Mouse (Mus musculus) frontal cortex, adult 2 months (tissue): Measurements from ENCODE around the gene Hcrtr2. TPM values are rescaled to one million over a fixed set of nuclear protein-coding genes. Genes with fewer than 3 reads are reported as not detected.

Experiments
- DNase-seq, 2 experiments: peaks; one replicate each; pipeline ENCODE4 v3.0.0; 2022; ENCODE audit warnings: low spot score in 1 of 2; ENCODE audit errors: extremely low spot score in 1 of 2
- polyA plus RNA-seq: library from polyadenylated mRNA; depleted of rRNA; stranded (reverse); fragments of >200 nt; gene quantifications from 2 replicates; pipeline ENCODE4 v1.2.3, GENCODE M21; 2012; rRNA removed

Gene Hcrtr2
- 0.42 and 0.84 TPM in 2 replicates for polyA plus RNA-seq

DNA sequence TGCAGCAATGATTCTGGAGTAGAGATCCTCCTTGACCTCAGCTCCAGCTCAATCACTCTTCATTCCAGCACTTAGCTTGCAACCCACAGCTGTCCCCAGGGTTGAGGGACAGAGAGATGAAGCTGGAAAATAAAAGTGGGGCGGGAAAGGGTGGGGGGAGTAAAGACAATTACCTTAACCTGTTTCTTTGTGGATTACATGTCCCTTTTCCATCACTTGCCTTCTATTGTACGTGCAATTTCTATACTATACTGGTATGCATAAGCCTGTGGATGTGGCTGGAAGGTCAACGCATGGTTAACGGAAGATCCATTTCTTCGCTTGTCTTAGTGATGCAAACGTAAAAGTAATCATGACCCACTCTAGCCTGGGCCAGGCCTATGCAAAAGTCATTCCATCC, at the start of gene Hcrtr2:
Gene Hcrtr2, minus strand, starts transcription at position 101 of the 400 bp plus-strand sequence.
- no peak for DNase-seq

DNA sequence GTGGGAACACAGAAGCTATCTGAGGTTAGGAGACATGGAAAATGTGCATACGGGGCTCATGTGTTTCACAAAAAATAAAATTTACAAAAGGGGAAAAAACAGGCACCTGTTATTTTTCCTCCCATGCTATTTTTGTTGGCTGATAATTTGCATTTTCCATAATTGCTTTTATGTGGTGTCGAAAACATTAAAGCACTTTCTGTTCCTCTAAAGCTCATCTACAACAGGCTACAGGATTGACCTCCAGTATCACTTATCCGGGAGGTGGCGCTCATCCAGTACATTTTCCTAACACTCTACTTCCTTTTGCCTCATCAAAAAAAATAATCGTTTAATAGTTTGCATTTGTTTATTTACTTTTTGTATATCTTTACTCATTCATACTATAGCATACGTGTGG, 41.2 kb upstream of the Hcrtr2 start:
- DNase-seq, result no peak

DNA sequence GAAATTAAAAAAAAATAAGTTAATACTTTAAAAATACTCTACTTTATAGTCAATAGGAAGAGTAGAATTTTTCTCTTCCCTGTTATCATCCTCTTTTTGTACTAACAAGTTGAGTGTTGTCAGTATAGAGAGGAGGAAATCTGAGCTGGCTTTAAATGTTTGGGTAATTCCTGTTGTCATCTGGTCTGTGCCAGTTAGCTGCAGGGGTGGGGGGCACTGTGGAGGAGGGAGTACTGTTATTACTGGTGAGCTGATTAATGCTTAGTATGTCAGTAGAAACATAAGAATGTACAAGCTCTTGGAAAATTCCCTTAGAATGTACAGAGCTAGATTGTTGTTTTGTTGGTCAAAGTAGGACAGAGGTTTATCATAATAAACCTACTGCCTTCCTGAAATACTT, 36.7 kb upstream of the Hcrtr2 start:
- no peak for DNase-seq

DNA sequence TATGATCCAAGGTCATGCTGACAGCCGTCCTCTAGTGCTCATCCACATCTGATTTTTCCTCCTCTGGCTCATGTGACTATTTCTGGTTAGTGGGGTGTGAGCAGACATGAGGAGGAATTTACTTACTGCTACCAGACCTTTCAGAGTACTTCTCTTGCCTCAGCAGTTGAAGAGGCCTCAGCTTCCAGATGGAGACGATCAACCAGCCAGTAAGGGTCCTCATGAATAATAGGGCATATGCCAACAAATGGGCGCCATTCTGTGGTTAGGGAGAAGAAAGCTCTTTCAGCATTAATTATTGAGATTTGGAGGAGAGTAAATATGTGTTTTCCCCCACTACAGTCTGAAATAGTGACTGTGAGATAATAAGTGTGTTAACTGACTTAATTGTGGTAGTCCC, 28.7 kb upstream of the Hcrtr2 start:
- DNase-seq, result no peak

DNA sequence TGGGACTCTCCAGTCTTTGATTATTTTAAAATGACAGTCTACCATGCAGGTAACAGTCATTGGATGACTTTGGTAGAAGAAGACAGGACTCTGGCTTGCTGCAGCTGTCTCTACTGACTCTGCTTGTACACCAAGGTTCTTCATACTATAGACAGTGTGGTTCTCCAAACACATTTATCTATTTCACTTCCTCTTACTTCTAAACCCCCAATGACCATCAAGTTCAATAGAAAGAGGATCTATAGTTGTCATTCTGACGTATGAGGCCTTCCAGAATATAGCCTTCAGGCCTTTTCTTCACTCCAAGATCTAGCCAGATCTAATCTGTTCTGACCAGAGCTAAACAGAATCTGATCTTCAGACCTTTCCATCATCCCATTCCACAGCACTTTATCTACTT, 23.6 kb upstream of the Hcrtr2 start:
- DNase-seq, result no peak

DNA sequence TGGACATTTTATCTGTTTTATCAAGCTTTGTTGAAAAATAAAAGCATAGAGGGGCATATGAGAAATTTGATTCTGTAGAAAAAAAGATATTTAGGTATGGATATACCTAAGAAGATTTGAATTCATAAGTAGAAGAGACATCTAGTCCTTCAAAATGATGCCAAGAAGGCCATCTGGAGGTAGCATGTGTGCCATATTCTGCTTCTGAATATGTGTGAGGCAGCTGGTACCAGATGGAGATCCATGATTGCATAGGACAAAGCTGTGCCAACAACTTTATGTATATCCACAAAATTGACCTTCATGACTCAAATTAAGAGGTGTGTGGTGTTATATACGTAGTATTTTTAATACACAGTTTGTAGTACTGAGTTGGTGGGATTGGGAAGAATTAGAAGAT, 7.4 kb upstream of the Hcrtr2 start:
- DNase-seq, result peak; percentile 34 to 62

DNA sequence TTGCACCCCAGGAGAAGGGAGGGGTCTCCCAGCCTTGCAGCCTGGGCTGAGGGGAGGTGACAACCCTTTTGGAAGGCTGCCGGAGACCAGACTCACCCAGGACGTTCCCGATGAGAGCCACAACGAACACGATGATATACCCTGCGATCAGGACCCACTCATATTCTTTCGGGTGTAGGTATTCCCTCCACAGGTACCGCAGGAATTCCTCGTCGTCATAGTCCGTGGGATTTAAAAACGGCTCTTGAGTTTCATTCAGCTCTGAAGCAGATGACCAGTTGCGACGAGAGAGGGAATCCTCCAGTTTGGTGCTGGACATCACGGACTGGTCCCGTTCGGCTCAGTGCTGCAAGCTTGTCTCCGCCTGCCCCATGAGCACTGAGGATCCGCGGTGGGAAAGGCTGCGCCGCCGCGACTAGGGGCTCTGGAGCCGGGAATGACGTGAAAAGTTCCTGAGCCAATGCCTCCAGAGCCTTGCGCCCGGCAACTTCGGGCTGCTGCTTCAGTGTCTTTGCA, 412 bp downstream of the Hcrtr2 start:
- DNase-seq, result peak in 1 of 2 experiments; percentile 45

DNA sequence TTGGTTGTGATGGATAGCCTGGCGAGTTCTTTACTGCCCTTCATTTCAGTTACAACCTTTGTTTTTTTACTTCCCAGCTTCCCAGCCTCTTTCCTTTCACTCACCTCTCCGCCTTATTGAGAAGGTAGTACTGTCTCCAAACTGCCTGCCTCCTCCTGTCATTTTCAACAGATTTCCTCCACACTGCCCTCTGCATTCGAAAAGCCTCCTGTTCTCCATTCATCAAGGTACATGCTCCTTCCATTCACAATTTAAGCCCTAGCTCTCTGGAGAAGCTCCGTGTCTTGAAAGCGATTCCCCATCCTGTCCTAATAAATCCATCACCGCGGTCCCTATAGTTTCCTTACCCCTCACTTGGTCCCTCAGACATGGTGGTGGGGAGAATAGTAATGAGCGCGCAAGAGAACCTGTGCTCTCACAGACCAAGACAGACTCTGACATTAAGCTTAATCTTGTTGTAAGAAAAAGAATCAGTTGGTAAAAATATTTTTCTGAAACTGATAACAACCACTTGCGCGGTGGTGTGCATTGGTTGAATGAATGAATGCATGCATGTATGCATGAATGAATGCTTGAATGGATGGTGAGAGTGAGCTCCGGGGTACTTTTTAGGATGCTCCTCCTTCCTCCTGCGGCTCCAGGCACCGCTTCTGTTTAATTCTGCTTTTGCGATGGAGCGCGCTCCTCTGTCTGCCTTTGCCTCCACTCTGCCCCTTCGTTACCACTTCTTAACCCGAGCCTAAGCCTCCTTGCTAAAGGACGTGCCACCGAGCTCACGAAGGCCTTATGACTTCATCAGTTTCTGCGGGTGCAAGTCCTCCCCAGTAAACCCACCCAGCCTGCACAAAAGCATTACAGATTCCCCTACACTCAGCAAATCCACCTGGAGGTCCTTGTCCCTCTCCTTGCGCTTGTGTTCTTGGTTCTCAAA, 1.3 kb downstream of the Hcrtr2 start:
- no peak for DNase-seq

DNA sequence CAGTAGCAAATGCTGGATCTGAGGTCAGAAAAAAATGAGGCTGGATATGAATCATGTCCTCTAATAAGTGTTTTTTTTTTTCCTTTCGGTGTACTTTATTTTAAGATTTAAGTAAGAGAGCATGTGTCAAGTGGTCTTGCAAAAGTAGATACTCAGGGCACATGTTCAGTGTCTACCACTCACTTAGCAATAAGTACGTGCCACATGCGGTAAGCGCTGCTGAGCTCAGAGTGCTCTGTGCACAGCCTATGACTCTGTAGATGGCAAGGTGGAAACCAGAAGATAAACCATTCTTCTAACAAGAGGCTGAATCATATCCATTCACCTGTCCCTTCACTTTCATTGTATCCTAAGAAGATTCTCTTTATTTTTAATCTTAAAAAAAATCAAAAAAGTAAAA, 2.1 kb downstream of the Hcrtr2 start:
- DNase-seq, result no peak

DNA sequence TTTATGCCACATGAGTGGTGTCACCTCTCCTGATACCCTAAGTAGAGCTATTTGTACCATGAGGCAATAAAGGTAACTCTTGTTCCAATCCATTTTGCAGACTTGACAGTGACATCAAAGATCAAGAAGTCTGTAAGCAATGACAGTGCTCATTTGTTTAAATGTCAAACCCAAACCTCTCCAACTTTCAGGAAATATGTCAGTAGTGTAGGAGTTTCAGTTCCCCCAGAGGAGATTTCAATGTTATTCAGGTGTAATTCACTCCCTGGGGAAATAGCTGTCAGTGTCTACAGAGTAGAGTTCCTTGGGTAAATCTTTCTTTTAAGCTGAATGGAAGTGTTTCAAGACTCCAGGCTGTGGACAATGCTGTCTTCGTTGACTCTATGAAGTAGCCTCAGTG, 2.9 kb downstream of the Hcrtr2 start:
- DNase-seq, result no peak

DNA sequence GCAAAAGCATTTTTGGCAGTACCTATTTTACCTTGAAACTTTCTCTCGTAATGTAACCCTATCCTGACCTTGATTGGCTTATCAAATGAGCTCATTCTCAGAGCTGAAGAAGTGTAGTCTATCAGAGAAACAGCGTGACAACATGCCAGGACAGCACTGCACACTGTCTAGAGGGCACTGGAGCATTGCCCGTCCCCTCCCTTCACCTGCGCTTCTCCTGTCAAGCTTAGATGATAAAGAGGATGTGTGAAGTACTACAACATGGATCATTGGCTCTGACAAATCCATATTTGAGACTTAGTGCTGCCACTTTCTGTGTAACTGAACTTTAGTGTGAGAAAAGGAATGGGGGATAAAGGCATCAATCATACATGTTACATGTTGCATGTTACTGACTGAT, 5.4 kb downstream of the Hcrtr2 start:
- DNase-seq, result no peak

DNA sequence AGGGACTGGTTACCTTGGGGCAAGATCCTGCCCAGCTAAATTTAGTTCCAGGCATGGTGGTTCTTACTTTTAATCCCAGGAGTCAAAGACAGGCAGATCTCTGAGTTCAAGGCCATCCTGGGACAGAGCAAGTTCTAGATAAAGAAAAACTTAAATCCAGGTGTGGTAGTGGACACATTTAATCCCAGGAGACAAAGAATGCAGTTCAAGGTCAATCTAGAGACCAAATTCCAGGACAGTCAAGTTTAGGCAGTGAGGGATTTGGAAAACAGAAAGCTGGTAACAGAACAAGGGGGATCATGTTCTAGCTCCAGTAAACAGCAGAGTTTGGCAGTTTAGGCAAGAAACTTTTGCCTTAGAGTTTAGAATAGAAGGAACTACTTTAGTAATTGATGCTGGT, 8.6 kb downstream of the Hcrtr2 start:
- DNase-seq, result no peak

DNA sequence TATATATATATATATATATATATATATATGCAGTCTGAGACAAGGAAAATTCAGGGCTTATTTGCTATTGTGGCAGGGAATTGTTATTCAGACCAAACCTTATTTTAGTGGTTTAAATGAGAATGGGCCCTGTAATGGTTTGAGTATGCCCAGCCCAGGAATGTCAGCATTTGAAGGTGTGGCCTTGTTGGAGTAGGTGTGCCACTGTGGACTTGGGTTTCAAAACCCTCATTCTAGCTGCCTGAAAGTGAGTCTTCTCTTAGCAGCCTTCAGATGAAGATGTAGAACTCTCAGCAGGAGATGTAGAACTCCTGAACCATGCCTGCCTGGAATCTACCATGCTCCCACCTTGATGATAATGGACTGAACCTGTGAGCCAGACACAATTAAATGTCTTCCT, 9.7 kb downstream of the Hcrtr2 start:
- no peak for DNase-seq

DNA sequence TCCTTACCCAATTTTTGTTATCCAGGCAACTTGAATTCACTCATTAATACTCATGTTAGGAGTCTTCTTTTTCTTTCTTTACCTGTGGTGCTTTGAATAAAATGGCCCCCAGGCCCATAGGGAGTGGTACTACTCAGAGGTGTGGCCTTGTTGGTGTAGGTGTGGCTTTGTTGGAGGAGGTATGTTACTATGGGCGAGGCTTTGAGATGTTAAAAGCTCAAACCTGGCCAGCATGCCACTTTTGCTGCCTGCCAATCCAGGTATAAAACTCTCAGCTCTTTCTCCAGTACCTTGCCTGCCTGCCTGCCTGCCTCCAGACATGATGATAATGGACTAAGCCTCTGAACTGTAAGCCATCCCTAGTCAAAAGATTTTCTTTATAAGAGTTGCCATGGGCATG, 11.4 kb downstream of the Hcrtr2 start:
- no peak for DNase-seq

DNA sequence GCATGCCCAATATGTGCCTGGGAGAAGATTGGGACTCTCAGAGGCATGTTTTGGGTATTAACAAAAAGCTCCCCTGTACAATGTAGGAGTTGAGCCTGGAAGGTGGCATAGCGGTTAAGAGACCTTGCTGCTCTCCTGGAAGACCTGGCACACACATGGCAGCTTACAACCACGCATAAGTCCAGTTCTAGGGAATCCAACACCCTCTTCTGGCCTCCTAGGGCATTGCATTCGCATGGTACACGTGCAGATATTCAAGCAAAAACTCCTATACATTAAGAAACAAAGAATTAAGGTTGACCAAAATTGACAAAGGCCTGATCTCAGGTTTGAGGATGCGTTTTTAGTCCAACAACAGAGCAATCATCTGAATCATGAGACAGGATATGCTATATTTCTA, 32.3 kb downstream of the Hcrtr2 start:
- DNase-seq, result no peak

DNA sequence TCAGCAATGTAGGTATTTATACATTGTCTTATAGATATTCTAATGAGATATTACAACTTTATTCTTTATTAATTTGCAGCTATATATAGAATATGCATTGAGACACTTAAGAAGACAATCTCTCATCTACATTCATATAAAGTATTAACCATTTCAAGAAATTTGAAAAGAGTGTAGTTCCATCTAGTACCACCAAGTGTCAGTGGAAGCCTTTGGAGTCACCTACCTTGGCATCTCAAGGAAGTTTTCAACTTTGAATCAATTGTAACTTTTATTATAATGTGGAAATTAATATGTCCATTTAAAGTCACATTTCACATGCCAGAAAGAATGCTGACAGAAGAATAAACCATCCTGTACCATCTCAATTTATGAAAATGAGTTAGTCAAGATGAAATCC, 52.8 kb downstream of the Hcrtr2 start:
- peak in 1 of 2 experiments; percentile 29 for DNase-seq

DNA sequence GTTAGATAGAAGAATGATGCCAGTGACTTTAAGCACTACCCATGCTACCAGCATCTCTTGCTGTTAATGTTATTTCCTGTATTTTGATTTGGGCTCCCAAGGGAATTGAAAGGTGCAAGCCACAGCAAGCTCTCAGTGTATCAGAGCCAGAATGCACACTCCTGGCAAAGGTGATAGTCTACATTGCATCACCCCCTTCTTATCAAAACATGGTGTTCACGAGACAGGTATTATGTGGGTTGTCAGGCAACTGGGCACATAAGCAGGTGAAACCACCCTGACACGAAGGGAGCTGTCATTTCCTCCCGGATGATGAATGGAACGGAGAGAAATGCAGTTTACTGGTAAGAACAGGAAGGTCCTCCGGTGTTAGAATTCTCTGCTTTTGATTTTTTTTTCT, 65.9 kb downstream of the Hcrtr2 start:
- DNase-seq, result no peak

DNA sequence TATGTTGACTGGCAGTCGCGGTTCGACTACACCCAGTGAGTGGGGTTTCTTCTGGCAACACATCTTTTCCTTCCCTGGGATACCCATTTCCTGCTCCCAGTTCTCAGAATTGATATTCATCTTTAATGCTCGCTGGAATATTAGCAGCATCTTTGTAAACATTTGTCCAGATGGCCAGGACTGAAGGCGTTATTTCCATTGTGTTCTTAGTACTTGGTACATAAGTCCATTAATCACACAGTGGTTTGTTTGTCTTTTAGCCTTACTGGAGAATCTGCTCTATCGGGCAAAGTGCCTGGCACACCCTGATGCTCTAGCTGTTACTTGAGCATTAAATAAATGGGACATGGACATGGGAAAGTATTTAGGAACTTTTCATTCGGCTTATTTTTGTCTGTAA, 71.1 kb downstream of the Hcrtr2 start:
- DNase-seq, result no peak

DNA sequence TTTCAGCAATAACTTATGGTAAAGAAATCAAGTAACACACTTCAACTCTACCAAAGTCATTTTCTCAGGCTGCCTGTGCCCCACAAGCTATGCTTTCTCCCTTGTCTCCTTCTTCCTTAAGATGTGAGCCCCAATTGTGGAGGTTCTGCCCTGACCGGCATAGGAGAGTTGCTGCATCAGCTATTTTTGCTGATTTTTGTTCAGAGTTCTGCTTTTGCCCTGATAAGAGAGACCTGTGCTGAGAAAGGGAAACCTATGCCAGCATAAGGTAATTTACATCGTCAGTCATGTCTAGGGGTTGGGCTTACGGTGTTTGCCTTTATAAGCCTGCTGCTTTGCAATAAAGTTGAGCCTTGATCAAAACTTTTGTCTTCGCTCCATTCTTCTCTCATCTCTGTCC, 71.5 kb downstream of the Hcrtr2 start:
- no peak for DNase-seq

DNA sequence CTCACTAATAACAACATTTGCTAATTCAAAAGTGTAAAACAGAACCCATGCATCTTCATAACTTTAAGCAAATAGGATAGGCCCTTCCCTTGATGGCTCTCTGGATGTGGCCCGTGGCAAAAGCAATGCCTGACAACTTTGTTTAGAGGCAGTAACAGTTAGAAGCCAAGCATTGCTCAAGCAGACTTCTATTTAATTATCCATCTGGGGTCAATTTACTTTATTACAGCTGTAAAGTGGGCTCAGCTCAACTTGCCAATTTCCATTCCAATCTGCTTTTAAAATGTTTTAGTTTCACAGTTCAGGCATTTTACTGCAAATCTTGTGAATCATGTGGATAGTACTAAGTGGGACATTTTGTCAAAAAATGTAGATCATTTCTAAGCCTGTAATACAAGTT, 81.3 kb downstream of the Hcrtr2 start:
- no peak for DNase-seq

DNA sequence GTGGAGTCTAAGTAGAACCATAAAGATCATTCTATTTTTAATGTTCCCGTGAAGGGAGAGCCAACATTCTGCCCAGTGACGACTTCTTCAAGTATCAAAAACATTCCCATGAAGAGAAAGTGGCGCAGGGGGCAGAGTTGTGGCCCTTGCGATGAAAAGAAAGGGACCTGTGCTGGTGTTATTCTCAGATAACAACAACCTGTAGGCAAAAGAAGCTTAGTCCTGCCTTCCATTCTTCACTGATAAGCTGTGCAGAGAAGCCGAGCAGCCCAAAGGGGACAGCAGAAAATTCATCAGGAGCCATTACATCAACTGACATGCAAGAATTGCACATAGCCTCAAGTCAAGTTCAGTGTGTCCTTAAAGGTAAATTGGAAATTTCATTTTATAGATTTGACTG, 85.7 kb downstream of the Hcrtr2 start:
- DNase-seq, result no peak

DNA sequence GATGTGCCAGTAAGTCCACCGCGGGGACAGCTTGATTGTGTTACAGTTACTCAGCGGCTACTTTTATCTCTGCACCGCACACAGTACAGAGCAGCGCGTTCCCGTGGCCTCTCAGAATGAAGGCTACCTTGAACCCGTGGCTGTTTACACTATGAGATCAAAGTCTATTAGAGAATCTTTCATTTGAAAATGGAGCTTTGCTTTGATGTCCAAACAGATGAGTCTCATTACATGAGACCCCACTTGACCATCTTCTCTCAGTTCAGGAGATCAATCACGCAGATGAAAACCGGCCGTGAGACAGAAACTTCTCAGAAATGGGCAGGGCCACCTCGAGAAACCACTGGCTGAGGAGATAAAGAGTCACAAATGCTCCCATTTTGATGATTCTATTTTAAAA, 86.4 kb downstream of the Hcrtr2 start:
- no peak for DNase-seq
